Mouse (Mus musculus) hindbrain, embryonic 16.5 days (tissue): Measurements from ENCODE around the gene Ndfip2. TPM values are rescaled to one million over a fixed set of nuclear protein-coding genes. Genes with fewer than 3 reads are reported as not detected.

Source experiments
- ATAC-seq: fragments of 200-750 bp; cut with Nextera tagmentation; 2 replicates; pipeline ENCODE4 v1.8.0; 2017; ENCODE audit warnings: moderate TSS enrichment, moderate library complexity
- H3K27ac ChIP-seq: fragments of 300-500 bp; sonication (generic); 2 replicates; pipeline ENCODE4 v1.5.1; 2014; ENCODE audit warnings: low read depth, mild to moderate bottlenecking, control low read depth, low read length, moderate library complexity
- H3K27me3 ChIP-seq: fragments of 300-500 bp; sonication (generic); replicated peaks from 2 replicates; pipeline ENCODE4 v1.6.1; 2014; ENCODE audit warnings: low read length; ENCODE audit not compliant: control insufficient read depth, insufficient read depth
- H3K36me3 ChIP-seq: fragments of 300-500 bp; sonication (generic); 2 replicates; pipeline ENCODE4 v1.6.1; 2014; ENCODE audit warnings: mild to moderate bottlenecking, low read length, moderate library complexity, mixed read lengths; ENCODE audit not compliant: control insufficient read depth, insufficient read depth
- H3K4me1 ChIP-seq: fragments of 300-500 bp; sonication (generic); 2 replicates; pipeline ENCODE4 v1.6.1; 2014; ENCODE audit warnings: low read depth, low read length; ENCODE audit not compliant: control insufficient read depth, insufficient read depth
- H3K4me2 ChIP-seq: fragments of 300-500 bp; sonication (generic); 2 replicates; pipeline ENCODE4 v1.6.1; 2014; ENCODE audit warnings: mild to moderate bottlenecking, low read length, control low read depth, moderate library complexity
- H3K4me3 ChIP-seq: fragments of 300-500 bp; sonication (generic); 2 replicates; pipeline ENCODE4 v1.5.1; 2014; ENCODE audit warnings: mild to moderate bottlenecking, low read length, control low read depth, moderate library complexity
- H3K9ac ChIP-seq: fragments of 300-500 bp; sonication (generic); 2 replicates; pipeline ENCODE4 v1.6.1; 2014; ENCODE audit warnings: low read depth, mild to moderate bottlenecking, control low read depth, low read length, moderate library complexity
- H3K9me3 ChIP-seq: fragments of 300-500 bp; sonication (generic); 2 replicates; pipeline ENCODE4 v1.6.1; 2014; ENCODE audit warnings: mild to moderate bottlenecking, low read length, moderate library complexity; ENCODE audit not compliant: control insufficient read depth
- WGBS: fragments of 180-500 bp; shearing (Covaris S2); extraction: QIAGEN DNeasy Blood & Tissue Kit; methylation state at CpG from one replicate; pipeline ENCODE4 v1.1.7; 2014; 5-methylcytosine and 5-hydroxymethylcytosine counted together
- polyA plus RNA-seq: library from polyadenylated mRNA; unstranded; fragments of >200 nt; fragmentation: Nextera tagmentation; extraction: Ambion mirVana; gene quantifications from 2 replicates; pipeline ENCODE4 v1.2.1, GENCODE M21; 2015

Gene Ndfip2
- polyA plus RNA-seq, 1 experiment from 2014 or later, result 113 TPM

- Histone ChIP-seq H3K27me3 (no peaks in the 10 kb centered on the region), H3K4me2 (no peak overlapping the region), H3K27ac (no peak overlapping the region), H3K4me3 (no peak overlapping the region), H3K9me3 (no peaks in the 10 kb centered on the region), H3K4me1 (no peaks in the 10 kb centered on the region), H3K36me3 (no peaks in the 10 kb centered on the region), H3K9ac (no peak overlapping the region)
- no peak for ATAC-seq
- WGBS, result 89% methylated on average over 7 of the region's 7 CpGs
These were observed 14.4 kb upstream of the Ndfip2 start for GRCm38 (mm10) chr14:105243805-105244443.

GRCm38 (mm10) chr14:105251038-105251437 lies 7.3 kb upstream of the Ndfip2 start:
- Histone ChIP-seq H3K27ac (no peak overlapping the region), H3K27me3 (no peaks in the 10 kb centered on the region), H3K36me3 (no peaks in the 10 kb centered on the region), H3K9ac (no peak overlapping the region), H3K9me3 (no peaks in the 10 kb centered on the region), H3K4me3 (no peak overlapping the region), H3K4me1 (no peaks in the 10 kb centered on the region), H3K4me2 (no peak overlapping the region)
- no peak for ATAC-seq

- no peaks in the 10 kb centered on the region for H3K27me3 ChIP-seq
- H3K4me2 ChIP-seq, result no peak overlapping the region
- H3K27ac ChIP-seq, result no peak overlapping the region
- no peak overlapping the region for H3K9ac ChIP-seq
- no peak overlapping the region for H3K4me3 ChIP-seq
- no peaks in the 10 kb centered on the region for H3K9me3 ChIP-seq
- ATAC-seq, result no peak
- H3K4me1 ChIP-seq, result no peaks in the 10 kb centered on the region
- no peaks in the 10 kb centered on the region for H3K36me3 ChIP-seq
- WGBS, result 45% methylated on average over 7 of the region's 7 CpGs
These were observed 5.1 kb upstream of the Ndfip2 start for GRCm38 (mm10) chr14:105253304-105253703.

- Histone ChIP-seq H3K9ac (no peak overlapping the region), H3K27ac (no peak overlapping the region), H3K4me1 (no peaks in the 10 kb centered on the region), H3K4me2 (no peak overlapping the region), H3K4me3 (no peak overlapping the region), H3K9me3 (no peaks in the 10 kb centered on the region), H3K27me3 (no peaks in the 10 kb centered on the region), H3K36me3 (no peaks in the 10 kb centered on the region)
- no peak for ATAC-seq
- WGBS, result 87% methylated on average over 5 of the region's 5 CpGs
These were observed 4.0 kb upstream of the Ndfip2 start for GRCm38 (mm10) chr14:105254401-105254800.

- WGBS, result 89% methylated on average over 7 of the region's 7 CpGs
- Histone ChIP-seq H3K36me3 (no peaks in the 10 kb centered on the region), H3K4me2 (no peak overlapping the region), H3K27ac (no peak overlapping the region), H3K4me1 (peaks cover 6% of the 10 kb centered on the region), H3K9me3 (no peaks in the 10 kb centered on the region), H3K4me3 (no peak overlapping the region), H3K27me3 (no peaks in the 10 kb centered on the region), H3K9ac (no peak overlapping the region)
- no peak for ATAC-seq
These were observed 2.8 kb upstream of the Ndfip2 start for GRCm38 (mm10) chr14:105255620-105256019.

- Histone ChIP-seq H3K9ac (peak overlapping the region; percentile 99), H3K4me2 (peak overlapping the region; percentile 51), H3K4me1 (peaks cover 8% of the 10 kb centered on the region), H3K36me3 (no peaks in the 10 kb centered on the region), H3K27me3 (no peaks in the 10 kb centered on the region), H3K27ac (peak overlapping the region; percentile 94), H3K9me3 (no peaks in the 10 kb centered on the region), H3K4me3 (peak overlapping the region; percentile 94)
- WGBS, result 12% methylated on average over 21 of the region's 34 CpGs
- peak; percentile 71 for ATAC-seq
These were observed 885 bp downstream of the Ndfip2 start for GRCm38 (mm10) chr14:105259035-105259880.

- Histone ChIP-seq H3K9ac (no peak overlapping the region), H3K4me3 (no peak overlapping the region), H3K27ac (no peak overlapping the region), H3K9me3 (no peaks in the 10 kb centered on the region), H3K36me3 (no peaks in the 10 kb centered on the region), H3K4me1 (peaks cover 8% of the 10 kb centered on the region), H3K4me2 (no peak overlapping the region), H3K27me3 (no peaks in the 10 kb centered on the region)
- WGBS, result 55% methylated on average over 5 of the region's 5 CpGs
- no peak for ATAC-seq
These were observed 4.5 kb downstream of the Ndfip2 start for GRCm38 (mm10) chr14:105262923-105263322.

- Histone ChIP-seq H3K27me3 (no peaks in the 10 kb centered on the region), H3K4me1 (no peaks in the 10 kb centered on the region), H3K4me2 (no peak overlapping the region), H3K36me3 (no peaks in the 10 kb centered on the region), H3K27ac (no peak overlapping the region), H3K4me3 (no peak overlapping the region), H3K9ac (no peak overlapping the region), H3K9me3 (no peaks in the 10 kb centered on the region)
- no peak for ATAC-seq
- 72% methylated on average over 6 of the region's 6 CpGs for WGBS
These were observed 8.7 kb downstream of the Ndfip2 start for GRCm38 (mm10) chr14:105267095-105267494.

GRCm38 (mm10) chr14:105272030-105272429 lies 13.7 kb downstream of the Ndfip2 start:
- Histone ChIP-seq H3K9me3 (no peaks in the 10 kb centered on the region), H3K27ac (no peak overlapping the region), H3K27me3 (no peaks in the 10 kb centered on the region), H3K9ac (no peak overlapping the region), H3K4me3 (no peak overlapping the region), H3K4me2 (no peak overlapping the region), H3K4me1 (no peaks in the 10 kb centered on the region), H3K36me3 (no peaks in the 10 kb centered on the region)
- ATAC-seq, result no peak
- 89% methylated on average over 6 of the region's 6 CpGs for WGBS
